In the genomic region with DNA sequence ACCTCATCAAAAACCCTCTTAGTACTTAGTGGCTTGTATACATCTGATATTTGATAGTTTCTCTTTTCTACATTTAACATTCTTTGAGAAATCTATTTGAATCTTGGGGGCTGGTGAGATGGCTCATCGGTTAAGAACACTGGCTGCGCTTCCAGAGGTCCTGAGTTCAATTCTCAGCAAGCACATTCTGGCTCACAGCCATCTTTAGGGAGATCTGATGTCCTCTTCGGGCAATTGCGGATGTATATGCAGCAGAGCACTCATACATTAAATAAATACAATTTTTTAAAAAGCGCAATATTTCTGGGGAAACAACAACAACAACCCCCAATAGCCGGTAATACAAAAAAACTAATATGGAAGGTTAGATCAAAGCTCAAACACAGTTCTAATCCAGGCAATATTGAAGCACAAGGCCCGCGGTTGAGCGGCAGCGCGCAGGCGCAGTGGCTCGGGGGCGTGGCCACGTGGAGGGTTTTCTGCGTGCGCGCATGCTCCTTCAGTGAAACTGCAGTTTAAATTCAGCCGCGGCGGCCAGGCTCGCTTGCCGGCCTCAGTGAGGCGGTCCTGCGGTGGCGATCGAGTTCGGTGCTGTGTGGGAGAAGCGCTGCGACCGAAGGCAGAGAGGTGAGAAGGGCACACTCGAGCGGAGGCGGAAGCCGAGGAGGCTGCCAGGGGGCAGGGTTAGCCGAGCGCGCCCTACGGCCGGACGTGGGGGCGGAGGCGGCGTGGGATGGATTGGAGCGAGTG, we compare ENCODE assay signal across 8 mouse cellular contexts. TPM values are rescaled to one million over a fixed set of nuclear protein-coding genes. Genes with fewer than 3 reads are reported as not detected.
DNase-seq lines count a peak whose midpoint lies in the region; ATAC-seq and TF ChIP-seq lines count a peak whose summit lies in the region.

TSS of gene Ddx11 (plus strand) at position 455 of the 750 bp plus-strand sequence.

- TF ChIP-seq CTCF in thymus, adult 2 months (IDR thresholded peaks at IDR 0.05; ENCODE audit: borderline replicate concordance, control insufficient read depth, extremely low read depth, insufficient read depth, low read length, poor library complexity) = peak; percentile 43; the same call in 1 of the 2 replicates

- no peaks in the 10 kb centered on the region for H3K27me3 ChIP-seq in hindbrain, embryonic 10.5 days (ENCODE audit: insufficient read depth, poor library complexity, severe bottlenecking)
- no peaks in the 10 kb centered on the region for H3K27me3 ChIP-seq in lung, embryonic 16.5 days (ENCODE audit: control insufficient read depth, insufficient read depth, low read depth, low read length)
- H3K27me3 ChIP-seq in thymus, adult 2 months (ENCODE audit: control insufficient read depth, insufficient read depth, low read length) = no peaks in the 10 kb centered on the region

- H3K4me1 ChIP-seq in hindbrain, embryonic 10.5 days (replicated peaks) = peaks cover 18% of the 10 kb centered on the region
- H3K4me1 ChIP-seq in lung, embryonic 16.5 days (replicated peaks; ENCODE audit: control insufficient read depth, insufficient read depth, low read length) = peaks cover 11% of the 10 kb centered on the region; the same call in 1 of the 2 replicates
- H3K4me1 ChIP-seq in thymus, adult 2 months (replicated peaks; ENCODE audit: control insufficient read depth, insufficient read depth, low read length) = peaks cover 5% of the 10 kb centered on the region

- H3K9ac ChIP-seq in lung, embryonic 16.5 days (ENCODE audit: low read length) = peak within 1 kb of the TSS; percentile 83

- peak within 1 kb of the TSS; percentile 87 for H3K4me3 ChIP-seq in hindbrain, embryonic 10.5 days
- peak within 1 kb of the TSS; percentile 91 for H3K4me3 ChIP-seq in lung, embryonic 16.5 days (ENCODE audit: low read length)
- peak within 1 kb of the TSS; percentile 65 for H3K4me3 ChIP-seq in thymus, adult 2 months (ENCODE audit: control insufficient read depth, insufficient read depth, low read length)

- peak within 1 kb of the TSS; percentile 82 for H3K4me2 ChIP-seq in lung, embryonic 16.5 days (ENCODE audit: low read depth, low read length)

- peak; percentile 91 for DNase-seq in Muller cell, postnatal 12 days (ENCODE audit: inconsistent ontology term)
- peak; percentile 92 for DNase-seq in cerebellum, adult 9-10 months
- peak; percentile 93 for DNase-seq in hindbrain, embryonic 10.5 days (ENCODE audit: low spot score)
- DNase-seq in layer of hippocampus, adult 9-11 months = peak; percentile 85
- DNase-seq in ovary, adult 18-20 months (ENCODE audit: low spot score) = peak; percentile 81
- DNase-seq in thymus, adult 2 months = peak; percentile 92

- TF ChIP-seq POLR2A in thymus, adult 2 months (IDR thresholded peaks at IDR 0.05; ENCODE audit: control insufficient read depth, extremely low read depth, insufficient read depth, low read length, poor library complexity) = peak; percentile 49

- peaks cover 41% of the 10 kb centered on the region for H3K36me3 ChIP-seq in hindbrain, embryonic 10.5 days
- H3K36me3 ChIP-seq in lung, embryonic 16.5 days (ENCODE audit: control insufficient read depth, insufficient read depth, low read length) = peaks cover 19% of the 10 kb centered on the region
- peaks cover 12% of the 10 kb centered on the region for H3K36me3 ChIP-seq in thymus, adult 2 months (ENCODE audit: control insufficient read depth, insufficient read depth, low read length)

- WGBS in hindbrain, embryonic 10.5 days = 7% methylated on average over 45 of the region's 45 CpGs
- 3% methylated on average over 45 of the region's 45 CpGs for WGBS in lung, embryonic 16.5 days
- 8% methylated on average over 45 of the region's 45 CpGs for WGBS in thymus, adult 2 months

- ATAC-seq in frontal cortex, adult (ENCODE audit: low TSS enrichment) = peak; percentile 83
- ATAC-seq in lung, embryonic 16.5 days (ENCODE audit: low read depth) = peak; percentile 92

- H3K27ac ChIP-seq in hindbrain, embryonic 10.5 days = peak within 1 kb of the TSS; percentile 93
- H3K27ac ChIP-seq in lung, embryonic 16.5 days (ENCODE audit: low read length) = peak within 1 kb of the TSS; percentile 99
- H3K27ac ChIP-seq in thymus, adult 2 months (ENCODE audit: control insufficient read depth, insufficient read depth, low read length) = peak within 1 kb of the TSS; percentile 31

- no peaks in the 10 kb centered on the region for H3K9me3 ChIP-seq in hindbrain, embryonic 10.5 days
- H3K9me3 ChIP-seq in lung, embryonic 16.5 days (ENCODE audit: control insufficient read depth, low read length) = no peaks in the 10 kb centered on the region

RNA-seq across cellular contexts. Expression of gene Ddx11, which starts in this region (rescaled TPM):
- polyA plus RNA-seq in hindbrain, embryonic 10.5 days (2016; fragmentation: Nextera tagmentation; extraction: Ambion mirVana) = 22.8 and 26.9 TPM in 2 replicates
- polyA plus RNA-seq in lung, embryonic 16.5 days (2015; fragmentation: Nextera tagmentation; extraction: Ambion mirVana) = 20.2 and 23.9 TPM in 2 replicates
- 21.5 and 22.2 TPM in 2 replicates for polyA plus RNA-seq in thymus, adult 2 months (2012; rRNA removed)

Comparison
In these comparisons a context has a peak if more than half of its experiments do, and no peak if none do; other contexts are left out.
1. Peak in every context shown above with its lines: DNase-seq, ATAC-seq, H3K4me3 ChIP-seq and H3K27ac ChIP-seq.
2. H3K27ac ChIP-seq: peak in every context shown above with its lines; median percentile 99 in lung, embryonic 16.5 days; 93 in hindbrain, embryonic 10.5 days; 31 in thymus, adult 2 months.